Mouse (Mus musculus) embryonic fibroblast, embryonic 13.5 days (primary cell): ENCODE results near the gene Snx30. TPM values are rescaled to one million over a fixed set of nuclear protein-coding genes. Genes with fewer than 3 reads are reported as not detected.

ENCODE experiments used
- H3K27ac ChIP-seq: 2 replicates; pipeline ENCODE4 v1.5.1; 2012; ENCODE audit warnings: low read length, control low read depth, inconsistent platforms; ENCODE audit not compliant: insufficient read depth
- H3K4me1 ChIP-seq: 2 replicates; pipeline ENCODE4 v1.6.1; 2011; ENCODE audit warnings: low read length; ENCODE audit not compliant: control insufficient read depth, insufficient read depth
- H3K4me3 ChIP-seq: 2 replicates; pipeline ENCODE4 v1.5.1; 2011; ENCODE audit warnings: mild to moderate bottlenecking, control low read depth, low read length; ENCODE audit not compliant: insufficient read depth
- CTCF ChIP-seq: IDR thresholded peaks from 2 replicates; pipeline ENCODE4 v1.5.1; 2011; ENCODE audit warnings: mild to moderate bottlenecking, control low read depth, low read length, moderate library complexity, borderline replicate concordance; ENCODE audit not compliant: insufficient read depth
- POLR2A ChIP-seq: IDR thresholded peaks from 2 replicates; pipeline ENCODE4 v1.6.1; 2011; ENCODE audit warnings: low read depth, mild to moderate bottlenecking, control low read depth, low read length, moderate library complexity
- polyA plus RNA-seq: library from polyadenylated mRNA; stranded (reverse); fragments of >200 nt; gene quantifications from 2 replicates; pipeline ENCODE4 v1.2.4, GENCODE M21; 2011; ENCODE audit warnings: low read depth; ENCODE audit not compliant: missing spikeins, insufficient read length

Snx30 gene
- polyA plus RNA-seq, 1 experiment, result 14.7 TPM

- no peak for TF ChIP-seq POLR2A
- TF ChIP-seq CTCF, result no peak
- Histone ChIP-seq H3K27ac (no peak overlapping the region; the same call in 1 of the 2 replicates), H3K4me3 (no peak overlapping the region), H3K4me1 (peaks cover 19% of the 10 kb centered on the region)
Measured at GRCm38 (mm10) chr4:59821516-59821915, 15.9 kb downstream of the Snx30 start.

- peaks cover 18% of the 10 kb centered on the region for H3K4me1 ChIP-seq
- no peak overlapping the region for H3K27ac ChIP-seq
- no peak overlapping the region for H3K4me3 ChIP-seq
- no peak for TF ChIP-seq POLR2A
- no peak for TF ChIP-seq CTCF
Measured at GRCm38 (mm10) chr4:59822119-59822518, 16.5 kb downstream of the Snx30 start.

- Histone ChIP-seq H3K4me3 (no peak overlapping the region), H3K4me1 (peaks cover 15% of the 10 kb centered on the region), H3K27ac (peak overlapping the region; percentile 56)
- TF ChIP-seq POLR2A (no peak), CTCF (no peak)
Measured at GRCm38 (mm10) chr4:59823470-59823869, 17.8 kb downstream of the Snx30 start.

- peaks cover 17% of the 10 kb centered on the region for H3K4me1 ChIP-seq
Measured at GRCm38 (mm10) chr4:59824860-59825259, 19.2 kb downstream of the Snx30 start.

GRCm38 (mm10) chr4:59825634-59826033, 20.0 kb downstream of the Snx30 start:
- TF ChIP-seq CTCF (no peak), POLR2A (no peak)

More at GRCm38 (mm10) chr4:59824860-59825259, 19.2 kb downstream of the Snx30 start:
- H3K27ac ChIP-seq, result no peak overlapping the region
- TF ChIP-seq POLR2A (no peak), CTCF (no peak)
- H3K4me3 ChIP-seq, result no peak overlapping the region

GRCm38 (mm10) chr4:59826381-59826780, 20.7 kb downstream of the Snx30 start:
- Histone ChIP-seq H3K4me1 (peaks cover 27% of the 10 kb centered on the region), H3K27ac (no peak overlapping the region), H3K4me3 (no peak overlapping the region)
- TF ChIP-seq POLR2A (no peak), CTCF (no peak)

More at GRCm38 (mm10) chr4:59825634-59826033, 20.0 kb downstream of the Snx30 start:
- Histone ChIP-seq H3K27ac (no peak overlapping the region), H3K4me1 (peaks cover 22% of the 10 kb centered on the region), H3K4me3 (no peak overlapping the region)

GRCm38 (mm10) chr4:59829072-59829471, 23.4 kb downstream of the Snx30 start:
- no peak overlapping the region for H3K27ac ChIP-seq
- H3K4me1 ChIP-seq, result peaks cover 24% of the 10 kb centered on the region
- TF ChIP-seq POLR2A (no peak), CTCF (no peak)
- no peak overlapping the region for H3K4me3 ChIP-seq

GRCm38 (mm10) chr4:59831038-59831437, 25.4 kb downstream of the Snx30 start:
- TF ChIP-seq CTCF, result no peak
- TF ChIP-seq POLR2A, result no peak
- Histone ChIP-seq H3K4me3 (no peak overlapping the region), H3K4me1 (peaks cover 22% of the 10 kb centered on the region), H3K27ac (peak overlapping the region; percentile 49; the same call in 1 of the 2 replicates)

GRCm38 (mm10) chr4:59832810-59833209, 27.2 kb downstream of the Snx30 start:
- H3K4me1 ChIP-seq, result peaks cover 22% of the 10 kb centered on the region
- TF ChIP-seq POLR2A, result no peak
- no peak for TF ChIP-seq CTCF
- no peak overlapping the region for H3K27ac ChIP-seq
- H3K4me3 ChIP-seq, result no peak overlapping the region

GRCm38 (mm10) chr4:59837659-59838058, 32.0 kb downstream of the Snx30 start:
- H3K4me3 ChIP-seq, result no peak overlapping the region
- no peak overlapping the region for H3K27ac ChIP-seq
- H3K4me1 ChIP-seq, result peaks cover 2% of the 10 kb centered on the region
- TF ChIP-seq CTCF, result no peak
- no peak for TF ChIP-seq POLR2A

GRCm38 (mm10) chr4:59844460-59845244, 39.0 kb downstream of the Snx30 start:
- TF ChIP-seq POLR2A, result no peak
- TF ChIP-seq CTCF, result no peak
- Histone ChIP-seq H3K4me1 (peaks cover 9% of the 10 kb centered on the region), H3K27ac (no peak overlapping the region), H3K4me3 (no peak overlapping the region)
